Mouse (Mus musculus): ENCODE results near the gene Ccdc50.

The Ccdc50 gene

GRCm38 (mm10) chr16:27388761-27389451, at the start of gene Ccdc50:
Ccdc50 (plus strand) TSS chr16:27388869.
- peak; percentile 77 for DNase-seq

DNA sequence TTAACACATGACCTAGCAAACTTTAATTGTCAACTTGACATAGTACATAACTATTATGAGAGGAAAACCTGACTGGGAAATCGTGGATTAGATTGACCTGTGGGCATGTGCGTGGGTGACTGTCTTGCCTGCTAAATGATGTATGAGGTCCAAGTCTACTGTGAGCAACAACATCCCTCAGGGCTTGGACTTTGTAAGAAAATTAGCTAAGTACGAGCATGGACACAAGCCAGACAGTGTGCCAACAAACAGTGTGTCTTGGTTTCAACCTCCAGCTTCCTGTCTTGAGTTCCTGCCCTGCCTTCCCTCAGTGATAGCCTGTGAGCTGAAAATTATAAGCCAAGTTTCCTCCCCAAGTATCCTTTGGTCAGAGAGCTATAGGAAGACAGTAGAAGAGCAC, 41.1 kb upstream of the Ccdc50 start:
- DNase-seq: no peak

- no peak for DNase-seq
These were observed 40.3 kb upstream of the Ccdc50 start for GRCm38 (mm10) chr16:27348359-27348758.

- DNase-seq: no peak
These were observed 39.4 kb upstream of the Ccdc50 start for GRCm38 (mm10) chr16:27349235-27349634.

- DNase-seq: no peak
These were observed 38.7 kb upstream of the Ccdc50 start for GRCm38 (mm10) chr16:27349878-27350532.

DNA sequence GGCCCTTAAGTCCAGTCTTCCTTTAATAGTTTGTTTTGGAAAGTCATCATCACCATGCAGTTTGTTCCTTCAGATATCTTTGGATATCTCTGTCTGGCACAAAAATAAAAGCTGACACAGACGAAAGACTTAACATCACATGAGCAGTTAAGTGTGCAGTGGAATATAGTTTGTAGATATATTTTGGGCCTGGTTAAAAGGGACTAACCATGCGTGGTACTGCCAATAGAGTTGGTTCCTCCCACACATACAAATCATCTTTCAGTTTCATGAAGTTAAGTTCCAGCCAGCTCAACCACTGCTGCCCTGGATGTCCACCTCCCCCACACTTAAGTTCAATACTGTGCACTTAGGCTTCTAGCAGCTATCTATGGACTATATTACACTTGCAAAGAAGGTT, 34.2 kb upstream of the Ccdc50 start:
- no peak for DNase-seq

GRCm38 (mm10) chr16:27360059-27360458, 28.6 kb upstream of the Ccdc50 start:
- no peak for DNase-seq

GRCm38 (mm10) chr16:27370191-27370590, 18.5 kb upstream of the Ccdc50 start, which contains the start of gene Uts2b:
Uts2b (minus strand) TSS chr16:27370239.
- no peak for DNase-seq

GRCm38 (mm10) chr16:27370700-27371099, 18.0 kb upstream of the Ccdc50 start:
- DNase-seq: no peak

DNA sequence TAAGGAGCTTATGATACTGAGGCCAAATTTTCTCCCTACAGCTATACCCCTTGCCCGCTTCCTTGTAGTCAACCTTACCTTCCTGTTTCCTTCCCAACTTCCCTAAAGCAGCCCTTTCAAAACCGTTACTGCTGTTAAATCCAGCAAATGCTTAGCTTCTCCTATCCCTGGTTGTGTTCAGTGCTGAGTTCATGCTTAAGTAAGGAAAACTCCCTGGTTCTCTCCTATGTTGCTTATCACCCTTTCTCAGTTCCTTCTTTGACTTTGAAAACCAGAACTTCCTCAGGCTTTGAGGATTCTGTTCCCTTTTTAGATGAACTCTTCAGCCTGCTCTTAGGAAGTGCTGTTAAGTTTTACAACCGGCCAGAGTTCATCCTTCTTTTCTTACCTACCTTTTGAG, 14.5 kb upstream of the Ccdc50 start:
- no peak for DNase-seq

- no peak for DNase-seq
These were observed 13.4 kb upstream of the Ccdc50 start for GRCm38 (mm10) chr16:27375318-27375717.

GRCm38 (mm10) chr16:27376556-27376955, 12.1 kb upstream of the Ccdc50 start:
- DNase-seq: no peak

- DNase-seq: no peak
These were observed 6.5 kb upstream of the Ccdc50 start for GRCm38 (mm10) chr16:27382217-27382616.

DNA sequence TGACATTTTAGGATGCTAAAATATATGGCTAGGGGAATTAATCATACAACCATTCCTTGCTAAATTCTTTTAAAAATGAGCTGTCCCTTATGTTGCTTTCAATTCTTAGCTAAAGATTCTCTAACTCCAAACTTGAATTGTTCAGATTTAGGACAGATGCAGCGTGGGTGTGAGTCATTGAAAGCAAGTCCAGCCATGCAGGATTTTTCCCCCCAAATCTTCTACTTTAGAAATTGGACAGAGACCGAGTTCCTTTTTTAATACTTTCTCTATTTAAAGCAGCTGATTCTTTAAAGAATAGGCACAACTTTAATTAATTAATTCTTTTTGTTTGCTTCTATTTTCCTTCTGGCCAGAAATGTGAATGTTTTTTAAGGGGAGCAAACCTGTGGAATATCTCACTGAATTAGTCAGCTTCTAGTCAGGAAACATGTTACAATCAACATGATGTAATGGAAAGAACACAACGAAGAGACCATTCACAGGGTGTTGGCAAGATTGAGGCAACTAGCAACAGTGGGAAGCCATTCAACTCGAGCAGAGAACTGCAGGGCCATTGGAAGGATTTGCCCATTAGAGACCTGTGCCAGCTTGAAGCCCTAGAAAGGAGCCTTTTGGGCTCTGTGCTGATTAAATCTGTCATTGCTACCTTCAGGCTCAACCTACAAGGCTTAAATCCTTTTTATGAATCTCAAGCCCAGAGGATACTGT, 3.6 kb upstream of the Ccdc50 start:
- no peak for DNase-seq

DNA sequence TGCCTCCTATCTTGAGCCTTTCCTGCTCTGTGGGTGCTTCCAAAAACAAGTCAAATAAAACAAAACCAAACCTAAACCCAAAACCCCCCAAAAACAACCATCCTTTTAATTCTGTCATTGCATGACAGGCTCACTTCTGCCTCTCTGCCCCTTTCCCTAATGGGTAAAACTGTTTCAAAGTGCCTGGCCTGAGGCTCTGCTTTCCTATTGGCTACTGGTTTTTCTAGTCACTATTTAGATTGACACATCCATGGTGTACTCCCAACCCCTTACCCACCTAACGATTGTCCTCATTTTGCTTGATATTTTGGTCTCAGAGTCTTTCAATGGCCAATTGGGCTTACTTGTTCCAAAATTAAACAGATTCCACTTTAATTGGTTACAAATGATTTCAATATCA, 3.0 kb upstream of the Ccdc50 start:
- no peak for DNase-seq

DNA sequence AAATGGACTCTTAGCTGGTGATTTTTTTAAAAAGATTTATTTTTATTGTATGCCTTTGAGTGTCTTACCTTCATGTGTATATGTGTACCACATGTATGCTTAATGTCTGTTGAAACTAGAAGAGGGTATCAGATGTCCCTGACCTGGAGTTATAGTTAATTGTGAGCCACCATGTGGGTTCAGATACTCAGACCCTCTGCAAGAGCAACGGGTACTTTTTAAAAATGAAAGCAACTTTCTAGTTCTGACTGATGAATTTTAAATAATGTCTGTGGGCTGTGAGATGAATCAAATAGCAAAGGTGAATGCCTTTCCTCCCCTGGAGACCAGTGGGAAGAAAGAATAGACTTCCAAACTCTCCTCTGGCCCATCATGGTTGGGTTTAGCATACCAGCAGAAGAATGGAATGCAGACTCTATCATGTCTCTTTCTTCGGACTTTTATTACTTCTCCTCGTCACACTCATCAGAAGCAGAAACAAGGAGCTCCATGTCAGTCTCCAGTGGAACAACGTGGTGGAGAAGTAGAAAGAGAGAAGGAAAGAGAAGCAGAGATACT, 1.7 kb upstream of the Ccdc50 start:
- DNase-seq: no peak

- peak; percentile 26 for DNase-seq
These were observed 746 bp upstream of the Ccdc50 start for GRCm38 (mm10) chr16:27387634-27388611.

- peak; percentile 54 for DNase-seq
These were observed 1.0 kb downstream of the Ccdc50 start for GRCm38 (mm10) chr16:27389534-27390282.

- no peak for DNase-seq
These were observed 1.6 kb downstream of the Ccdc50 start for GRCm38 (mm10) chr16:27390306-27390705.

GRCm38 (mm10) chr16:27391845-27392244, 3.2 kb downstream of the Ccdc50 start:
- no peak for DNase-seq

- DNase-seq: no peak
These were observed 6.8 kb downstream of the Ccdc50 start for GRCm38 (mm10) chr16:27395251-27396037.

Measured in cerebellum, adult 9-10 months (tissue).